Mouse (Mus musculus): Measurements from ENCODE around the gene Gp2. TPM values are rescaled to one million over a fixed set of nuclear protein-coding genes. Genes with fewer than 3 reads are reported as not detected.

Gene Gp2
- total RNA-seq (2023), result not detected

DNA sequence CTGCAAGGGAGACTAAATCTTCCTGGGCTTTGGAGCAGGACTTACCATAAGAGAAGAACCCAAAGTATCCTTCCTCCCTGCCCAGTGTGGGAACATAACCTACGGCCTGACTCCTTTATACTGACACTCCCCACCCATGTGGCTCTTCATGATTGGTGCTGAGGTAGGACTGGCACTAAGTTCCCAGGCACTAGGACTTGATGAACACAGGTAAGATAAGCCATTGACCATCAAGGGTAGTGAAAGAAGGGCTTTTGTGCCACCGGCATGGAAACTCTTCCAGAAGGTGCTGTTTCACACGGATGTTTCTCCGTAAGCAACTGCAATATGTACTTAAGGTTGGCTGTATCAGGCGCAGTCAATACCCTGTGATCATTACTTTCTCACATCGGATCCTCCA, at the start of gene Gp2:
Gp2 (minus strand) TSS at position 101 of the 400 bp plus-strand sequence.

DNA sequence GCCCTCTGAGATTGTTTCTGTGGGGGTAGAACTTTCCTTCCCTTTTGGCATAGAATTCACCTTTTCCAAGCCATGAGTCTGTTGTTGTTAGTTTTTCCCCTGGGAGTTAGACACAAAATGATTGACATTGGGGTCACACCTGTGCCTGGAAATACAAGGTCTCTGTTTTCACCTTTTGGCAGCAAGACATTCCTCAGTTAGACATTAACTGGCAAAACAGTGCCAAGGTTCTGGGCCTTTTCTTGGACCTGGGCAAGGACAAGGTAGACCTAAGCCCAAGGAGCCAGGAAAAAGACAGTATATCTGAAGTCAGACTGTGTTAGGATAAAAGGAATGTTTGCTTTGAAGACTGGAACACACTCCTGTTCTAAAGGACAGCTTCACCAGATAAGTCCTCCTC, 20.2 kb upstream of the Gp2 start, which contains the start of gene Umod:
Umod (minus strand) TSS at position 27 of the 400 bp plus-strand sequence.

Other genes with a start within 250 kb of the Gp2 start
- not detected for gene Umod, start 20.0 kb upstream of the Gp2 start, total RNA-seq (2023)
- gene Acsm5, start 60.2 kb upstream of the Gp2 start, total RNA-seq (2023), result not detected
- not detected for gene Pdilt, start 64.2 kb upstream of the Gp2 start, total RNA-seq (2023)
- gene Acsm2, start 95.1 kb upstream of the Gp2 start, total RNA-seq (2023), result not detected
- gene Acsm1, start 147.7 kb upstream of the Gp2 start, total RNA-seq (2023), result not detected
- gene Acsm4, start 230.7 kb upstream of the Gp2 start, total RNA-seq (2023), result not detected